In the genomic region with DNA sequence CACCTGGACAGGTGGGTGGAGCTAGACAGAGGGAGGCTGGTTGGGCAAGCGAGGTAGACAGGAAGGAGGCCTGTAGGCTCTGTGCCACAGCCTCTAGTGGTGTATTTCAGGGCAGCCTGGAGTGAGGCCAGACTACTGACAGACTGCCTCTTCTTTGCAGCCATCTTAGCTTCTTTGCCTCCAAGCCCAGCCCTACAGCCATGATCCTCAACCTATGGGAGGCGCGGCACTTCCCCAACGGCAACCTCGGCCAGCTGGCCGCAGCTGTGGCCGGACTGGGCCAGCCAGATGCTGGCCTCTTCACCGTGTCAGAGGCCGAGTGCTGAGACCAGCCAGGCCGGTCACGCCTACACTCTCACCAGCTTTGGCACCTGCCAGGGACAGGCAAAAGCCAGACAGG, we compare ENCODE assay signal across 11 mouse cellular contexts. TPM values are rescaled to one million over a fixed set of nuclear protein-coding genes. Genes with fewer than 3 reads are reported as not detected.
DNase-seq lines count a peak whose midpoint lies in the region; ATAC-seq lines count a peak whose summit lies in the region.
"Had no signal": no experiment of that assay in that cellular context is flagged by ENCODE, and none has a peak within 500 bp of the region (broad histone marks: within the 10 kb centered on the region; RNA-seq: fewer than 3 reads in every experiment).

No protein-coding gene starts in this region.

- H3K9ac ChIP-seq in hindbrain, embryonic 12.5 days, result 0 out of 2 replicates have a peak overlapping the region, but pooled peaks have one; percentile 32
- no peak overlapping the region for H3K9ac ChIP-seq in hindbrain, embryonic 16.5 days (ENCODE audit: low read depth, low read length)
- H3K9ac ChIP-seq in neural tube, embryonic 13.5 days, result peak overlapping the region; percentile 31; the same call in 1 of the 2 replicates
- H3K9ac ChIP-seq in neural tube, embryonic 15.5 days (replicated peaks), result no peak overlapping the region
- H3K9ac ChIP-seq: heart, embryonic 13.5 days; limb, embryonic 13.5 days had no signal

- H3K4me2 ChIP-seq in hindbrain, embryonic 12.5 days (replicated peaks), result no peak overlapping the region
- H3K4me2 ChIP-seq in hindbrain, embryonic 16.5 days (ENCODE audit: low read length), result no peak overlapping the region
- H3K4me2 ChIP-seq in neural tube, embryonic 13.5 days, result no peak overlapping the region
- no peak overlapping the region for H3K4me2 ChIP-seq in neural tube, embryonic 15.5 days
- H3K4me2 ChIP-seq: heart, embryonic 13.5 days; limb, embryonic 13.5 days had no signal

- no peaks in the 10 kb centered on the region for H3K36me3 ChIP-seq in hindbrain, embryonic 12.5 days
- H3K36me3 ChIP-seq in hindbrain, embryonic 16.5 days (ENCODE audit: control insufficient read depth, insufficient read depth, low read length), result peaks cover 9% of the 10 kb centered on the region; the same call in 1 of the 2 replicates
- peaks cover 11% of the 10 kb centered on the region; the same call in 1 of the 2 replicates for H3K36me3 ChIP-seq in neural tube, embryonic 13.5 days
- H3K36me3 ChIP-seq in neural tube, embryonic 15.5 days, result peaks cover 19% of the 10 kb centered on the region; the same call in 1 of the 2 replicates
- H3K36me3 ChIP-seq: heart, embryonic 13.5 days; limb, embryonic 13.5 days had no signal

- H3K27ac ChIP-seq in hindbrain, embryonic 12.5 days, result no peak overlapping the region
- H3K27ac ChIP-seq in hindbrain, embryonic 16.5 days (ENCODE audit: low read depth, low read length), result no peak overlapping the region
- no peak overlapping the region for H3K27ac ChIP-seq in neural tube, embryonic 13.5 days (replicated peaks)
- H3K27ac ChIP-seq in neural tube, embryonic 15.5 days (replicated peaks), result no peak overlapping the region
- H3K27ac ChIP-seq: heart, embryonic 13.5 days; limb, embryonic 13.5 days had no signal

- no peak for ATAC-seq in hindbrain, embryonic 12.5 days (ENCODE audit: low FRiP score)
- ATAC-seq in hindbrain, embryonic 16.5 days, result no peak
- no peak for ATAC-seq in neural tube, embryonic 13.5 days (ENCODE audit: low read depth)
- no peak for ATAC-seq in neural tube, embryonic 15.5 days (ENCODE audit: low FRiP score)

- DNase-seq in adrenal gland, adult 2 months, result peak; percentile 22
- no peak for DNase-seq in adrenal gland, adult (ENCODE audit: inconsistent age in 2 of 2, low spot score in 1 of 2)
- peak; percentile 43 for DNase-seq in urinary bladder, adult 2 months (ENCODE audit: low spot score)
- DNase-seq in spleen, postnatal 4 days (ENCODE audit: low spot score in 2 of 2), result no peak

- no peak overlapping the region for H3K4me3 ChIP-seq in hindbrain, embryonic 12.5 days
- H3K4me3 ChIP-seq in hindbrain, embryonic 16.5 days (ENCODE audit: low read length), result no peak overlapping the region
- no peak overlapping the region for H3K4me3 ChIP-seq in neural tube, embryonic 13.5 days
- no peak overlapping the region for H3K4me3 ChIP-seq in neural tube, embryonic 15.5 days (replicated peaks)
- H3K4me3 ChIP-seq: erythroblast, embryonic 14.5 days; heart, embryonic 13.5 days; limb, embryonic 13.5 days had no signal

- no peaks in the 10 kb centered on the region for H3K9me3 ChIP-seq in hindbrain, embryonic 12.5 days (replicated peaks)
- H3K9me3 ChIP-seq in hindbrain, embryonic 16.5 days (ENCODE audit: control insufficient read depth, low read length), result no peaks in the 10 kb centered on the region
- no peaks in the 10 kb centered on the region for H3K9me3 ChIP-seq in neural tube, embryonic 13.5 days
- H3K9me3 ChIP-seq in neural tube, embryonic 15.5 days (replicated peaks), result no peaks in the 10 kb centered on the region
- H3K9me3 ChIP-seq: heart, embryonic 13.5 days; limb, embryonic 13.5 days had no signal

- peaks cover 40% of the 10 kb centered on the region for H3K4me1 ChIP-seq in hindbrain, embryonic 12.5 days
- peaks cover 10% of the 10 kb centered on the region for H3K4me1 ChIP-seq in hindbrain, embryonic 16.5 days (ENCODE audit: control insufficient read depth, insufficient read depth, low read depth, low read length)
- H3K4me1 ChIP-seq in neural tube, embryonic 13.5 days (replicated peaks), result peaks cover 34% of the 10 kb centered on the region
- peaks cover 21% of the 10 kb centered on the region for H3K4me1 ChIP-seq in neural tube, embryonic 15.5 days
- H3K4me1 ChIP-seq: heart, embryonic 13.5 days had no signal

- 75% methylated on average over 11 of the region's 11 CpGs for WGBS in hindbrain, embryonic 12.5 days
- WGBS in hindbrain, embryonic 16.5 days, result 67% methylated on average over 11 of the region's 11 CpGs
- 82% methylated on average over 11 of the region's 11 CpGs for WGBS in neural tube, embryonic 13.5 days
- WGBS in neural tube, embryonic 15.5 days, result 74% methylated on average over 11 of the region's 11 CpGs

- peaks cover 78% of the 10 kb centered on the region for H3K27me3 ChIP-seq in hindbrain, embryonic 12.5 days
- peaks cover 2% of the 10 kb centered on the region; the same call in 1 of the 2 replicates for H3K27me3 ChIP-seq in hindbrain, embryonic 16.5 days (replicated peaks; ENCODE audit: control insufficient read depth, insufficient read depth, low read length)
- peaks cover 34% of the 10 kb centered on the region for H3K27me3 ChIP-seq in neural tube, embryonic 13.5 days
- peaks cover 20% of the 10 kb centered on the region for H3K27me3 ChIP-seq in neural tube, embryonic 15.5 days (replicated peaks)
- H3K27me3 ChIP-seq: limb, embryonic 13.5 days had no signal

RNA-seq across cellular contexts. Expression of a gene that starts 16.5 kb away (rescaled TPM):
- 1 to 10 TPM; 1.2 to 2.5 TPM for total RNA-seq in adrenal gland, adult 2 months (2021)
- polyA plus RNA-seq in adrenal gland, adult 2 months (2012; rRNA removed), result 1.7 and 1.9 TPM in 2 replicates
- polyA plus RNA-seq in hindbrain, embryonic 12.5 days (2016; fragmentation: Nextera tagmentation; extraction: Ambion mirVana), result 0.87 and 0.91 TPM in 2 replicates
- 1.1 and 1.2 TPM in 2 replicates for polyA plus RNA-seq in hindbrain, embryonic 16.5 days (2015; fragmentation: Nextera tagmentation; extraction: Ambion mirVana)
- 0.63 and 1.1 TPM in 2 replicates for polyA plus RNA-seq in neural tube, embryonic 13.5 days (2015; fragmentation: Nextera tagmentation; extraction: Ambion mirVana)
- 0.86 and 1.3 TPM in 2 replicates for polyA plus RNA-seq in neural tube, embryonic 15.5 days (2015; fragmentation: Nextera tagmentation; extraction: Ambion mirVana)
- 2.8 and 4.4 TPM in 2 replicates for polyA plus RNA-seq in urinary bladder, adult 2 months (2012; rRNA removed)

RNA-seq across cellular contexts. Expression of a gene that starts 55.4 kb away (rescaled TPM):
- 1 to 10 TPM; 7.2 to 9.1 TPM for total RNA-seq in adrenal gland, adult 2 months (2021)
- polyA plus RNA-seq in adrenal gland, adult 2 months (2012; rRNA removed), result 26.5 and 27.9 TPM in 2 replicates
- polyA plus RNA-seq in hindbrain, embryonic 12.5 days (2016; fragmentation: Nextera tagmentation; extraction: Ambion mirVana), result 5.8 and 6.1 TPM in 2 replicates
- 12.3 and 16.2 TPM in 2 replicates for polyA plus RNA-seq in hindbrain, embryonic 16.5 days (2015; fragmentation: Nextera tagmentation; extraction: Ambion mirVana)
- polyA plus RNA-seq in neural tube, embryonic 13.5 days (2015; fragmentation: Nextera tagmentation; extraction: Ambion mirVana), result 9.0 and 10.4 TPM in 2 replicates
- polyA plus RNA-seq in neural tube, embryonic 15.5 days (2015; fragmentation: Nextera tagmentation; extraction: Ambion mirVana), result 12.1 and 12.7 TPM in 2 replicates
- polyA plus RNA-seq in urinary bladder, adult 2 months (2012; rRNA removed), result 26.9 and 39.1 TPM in 2 replicates
- polyA plus RNA-seq: erythroblast, embryonic 14.5 days had no signal

Comparison
In these comparisons a context has a peak if more than half of its experiments do, and no peak if none do; other contexts are left out.
1. DNase-seq: peak in adrenal gland, adult 2 months (single experiment) and urinary bladder, adult 2 months (single experiment); none in adrenal gland, adult (0 of 2) and spleen, postnatal 4 days (0 of 2).
2. H3K9ac ChIP-seq: peak in hindbrain, embryonic 12.5 days (single experiment) and neural tube, embryonic 13.5 days (single experiment); none in hindbrain, embryonic 16.5 days (single experiment) and neural tube, embryonic 15.5 days (single experiment).